In the genomic region with DNA sequence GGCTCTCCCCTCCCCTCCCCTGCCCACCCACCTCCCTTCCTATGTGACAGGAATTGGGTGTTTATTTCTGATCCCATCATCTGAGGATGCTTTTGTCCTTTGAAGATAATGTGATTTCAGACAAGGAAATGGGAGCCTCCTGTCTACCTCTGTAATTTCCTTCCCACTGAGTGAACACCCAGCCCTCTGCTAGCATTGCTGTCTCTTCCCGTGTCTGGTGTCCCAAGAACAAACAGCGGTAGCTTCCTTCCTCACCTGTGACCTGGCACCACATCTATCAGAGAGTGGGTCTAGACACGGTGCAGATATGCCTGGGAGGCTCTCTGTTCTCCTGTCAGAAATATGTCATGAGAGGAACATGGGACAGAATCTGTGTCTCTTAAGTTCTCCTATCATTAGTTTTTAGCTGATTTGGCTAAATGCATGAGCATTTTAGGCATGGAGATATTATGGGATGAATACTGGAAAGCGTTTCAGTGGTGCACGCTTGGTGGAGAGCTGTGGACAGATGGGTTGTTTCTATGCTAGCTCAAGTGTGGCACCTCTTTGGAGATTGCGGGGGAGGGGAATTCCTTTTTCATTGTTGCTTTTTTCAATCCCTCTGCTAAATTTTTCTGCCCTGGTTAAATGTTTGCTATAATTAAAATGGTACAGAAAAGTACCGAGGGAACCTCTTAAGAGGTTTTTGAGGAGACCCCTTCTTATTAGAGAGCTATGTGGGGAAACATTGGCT, we compare ENCODE assay signal across 15 mouse cellular contexts.
DNase-seq lines count a peak whose midpoint lies in the region; ATAC-seq lines count a peak whose summit lies in the region.
"Had no signal": no experiment of that assay in that cellular context is flagged by ENCODE, and none has a peak within 500 bp of the region (broad histone marks: within the 10 kb centered on the region; RNA-seq: fewer than 3 reads in every experiment).

No protein-coding gene starts in this region.

- H3K4me1 ChIP-seq in kidney, embryonic 15.5 days = peaks cover 1% of the 10 kb centered on the region; the same call in 1 of the 2 replicates
- H3K4me1 ChIP-seq: embryonic facial prominence, embryonic 13.5 days; lung, embryonic 15.5 days had no signal

- intact Hi-C loops in left cerebral cortex, postnatal 25 days (cut with DNase I) = loop anchor here (10.0 kb wide), 1 partner anchor 508 kb away; the partner anchor contains the start of gene Ptprg

- WGBS in kidney, embryonic 15.5 days = 63% methylated on average over 7 of the region's 7 CpGs

- no peaks in the 10 kb centered on the region for H3K36me3 ChIP-seq in kidney, embryonic 15.5 days
- H3K36me3 ChIP-seq: embryonic facial prominence, embryonic 13.5 days; G1E; heart, embryonic 13.5 days; limb, embryonic 12.5 days; lung, embryonic 15.5 days had no signal

- no peak overlapping the region for H3K4me3 ChIP-seq in kidney, embryonic 15.5 days (replicated peaks)
- H3K4me3 ChIP-seq: embryonic facial prominence, embryonic 13.5 days; heart, embryonic 13.5 days; limb, embryonic 12.5 days; lung, embryonic 15.5 days had no signal

- no peak overlapping the region for H3K4me2 ChIP-seq in kidney, embryonic 15.5 days
- H3K4me2 ChIP-seq: embryonic facial prominence, embryonic 13.5 days; heart, embryonic 13.5 days; limb, embryonic 12.5 days; lung, embryonic 15.5 days had no signal

- H3K27me3 ChIP-seq in kidney, embryonic 15.5 days = no peaks in the 10 kb centered on the region
- H3K27me3 ChIP-seq: embryonic facial prominence, embryonic 13.5 days; heart, embryonic 13.5 days; limb, embryonic 12.5 days; lung, embryonic 15.5 days had no signal

- no peak overlapping the region for H3K27ac ChIP-seq in kidney, embryonic 15.5 days
- H3K27ac ChIP-seq: embryonic facial prominence, embryonic 13.5 days; heart, embryonic 13.5 days; limb, embryonic 12.5 days; lung, embryonic 15.5 days had no signal

- H3K9me3 ChIP-seq in kidney, embryonic 15.5 days (replicated peaks) = no peaks in the 10 kb centered on the region
- H3K9me3 ChIP-seq: embryonic facial prominence, embryonic 13.5 days; heart, embryonic 13.5 days; lung, embryonic 15.5 days had no signal

- DNase-seq in cerebellum, adult 11 months = no peak
- DNase-seq in kidney, adult 8-10 months = peak; percentile 31 to 61
- DNase-seq in adrenal gland, adult 8-10 months = peak; percentile 42
- peak; percentile 47 to 84 for DNase-seq in left cerebral cortex, postnatal 25 days (ENCODE audit: low spot score in 2 of 2)
- no peak for DNase-seq in adipocyte (ENCODE audit: low spot score)
- no peak for DNase-seq in spleen, postnatal 4 days (ENCODE audit: low spot score in 2 of 2)
- DNase-seq: cerebellum, adult 18-20 months had no signal

- 0 out of 2 replicates have a peak, but pooled peaks have one; percentile 43 for ATAC-seq in cerebellum, adult (ENCODE audit: insufficient number of reproducible peaks, low FRiP score, low TSS enrichment)
- ATAC-seq in kidney, embryonic 15.5 days (replicated peaks; ENCODE audit: low FRiP score) = no peak
- ATAC-seq: forebrain, embryonic 16.5 days had no signal

- no peak overlapping the region for H3K9ac ChIP-seq in kidney, embryonic 15.5 days
- H3K9ac ChIP-seq: embryonic facial prominence, embryonic 13.5 days; heart, embryonic 13.5 days; limb, embryonic 12.5 days; lung, embryonic 15.5 days had no signal

Comparison
In these comparisons a context has a peak if more than half of its experiments do, and no peak if none do; other contexts are left out.
1. DNase-seq: peak in kidney, adult 8-10 months (2 of 2), adrenal gland, adult 8-10 months (single experiment) and left cerebral cortex, postnatal 25 days (2 of 2); none in cerebellum, adult 11 months (single experiment), adipocyte (single experiment) and spleen, postnatal 4 days (0 of 2).